Mouse (Mus musculus): Measurements from ENCODE around the gene Man1b1. TPM values are rescaled to one million over a fixed set of nuclear protein-coding genes. Genes with fewer than 3 reads are reported as not detected.

Man1b1 gene
- polyA plus RNA-seq, 1 experiment from 2014 or later = 75.8 TPM

- H3K27ac ChIP-seq = no peak overlapping the region
- no peak overlapping the region for H3K4me2 ChIP-seq (replicated peaks)
- H3K9me3 ChIP-seq = no peaks in the 10 kb centered on the region
- H3K4me3 ChIP-seq = no peak overlapping the region
- ATAC-seq (ENCODE audit: insufficient number of reproducible peaks, insufficient read depth, low FRiP score, low TSS enrichment) = no peak
- H3K4me1 ChIP-seq = peaks cover 19% of the 10 kb centered on the region; the same call in 1 of the 2 replicates
- 90% methylated on average over 7 of the region's 7 CpGs for WGBS
- peaks cover 91% of the 10 kb centered on the region for H3K27me3 ChIP-seq
- no peak overlapping the region for H3K9ac ChIP-seq
- H3K36me3 ChIP-seq = no peaks in the 10 kb centered on the region
Measured at GRCm38 (mm10) chr2:25398065-25398464, 65.9 kb downstream of the Man1b1 start.

- Histone ChIP-seq H3K4me3 (no peak within 1 kb of the TSS), H3K9ac (no peak within 1 kb of the TSS), H3K27ac (no peak within 1 kb of the TSS), H3K9me3 (no peaks in the 10 kb centered on the region), H3K27me3 (peaks cover 100% of the 10 kb centered on the region), H3K4me1 (peaks cover 19% of the 10 kb centered on the region; the same call in 1 of the 2 replicates), H3K4me2 (replicated peaks) (no peak within 1 kb of the TSS), H3K36me3 (no peaks in the 10 kb centered on the region)
- WGBS = 61% methylated on average over 8 of the region's 8 CpGs
- ATAC-seq (ENCODE audit: insufficient number of reproducible peaks, insufficient read depth, low FRiP score, low TSS enrichment) = no peak
Measured at GRCm38 (mm10) chr2:25399051-25399450, 66.9 kb downstream of the Man1b1 start, which contains the start of gene Npdc1. TSS of gene Npdc1 (plus strand) at chr2:25399351.

GRCm38 (mm10) chr2:25400291-25400690 is 68.2 kb downstream of the Man1b1 start:
- Histone ChIP-seq H3K27me3 (peaks cover 96% of the 10 kb centered on the region), H3K4me2 (replicated peaks) (peak overlapping the region; percentile 27), H3K27ac (no peak overlapping the region), H3K36me3 (no peaks in the 10 kb centered on the region), H3K4me3 (no peak overlapping the region), H3K9me3 (no peaks in the 10 kb centered on the region), H3K4me1 (peaks cover 12% of the 10 kb centered on the region; the same call in 1 of the 2 replicates), H3K9ac (no peak overlapping the region)
- ATAC-seq (ENCODE audit: insufficient number of reproducible peaks, insufficient read depth, low FRiP score, low TSS enrichment) = no peak
- whole genome bisulfite sequencing = 16% methylated on average over 16 of the region's 16 CpGs

GRCm38 (mm10) chr2:25400764-25401163 is 68.6 kb downstream of the Man1b1 start:
- Histone ChIP-seq H3K9ac (no peak overlapping the region), H3K27ac (no peak overlapping the region), H3K36me3 (no peaks in the 10 kb centered on the region), H3K4me1 (peaks cover 9% of the 10 kb centered on the region; the same call in 1 of the 2 replicates), H3K4me3 (no peak overlapping the region), H3K27me3 (peaks cover 91% of the 10 kb centered on the region), H3K9me3 (no peaks in the 10 kb centered on the region), H3K4me2 (replicated peaks) (peak overlapping the region; percentile 27)
- WGBS = 2% methylated on average over 17 of the region's 17 CpGs
- no peak for ATAC-seq (ENCODE audit: insufficient number of reproducible peaks, insufficient read depth, low FRiP score, low TSS enrichment)

Other genes starting within 250 kb of the Man1b1 start
- gene Noxa1, start 237.2 kb upstream of the Man1b1 start, polyA plus RNA-seq (2016; fragmentation: Nextera tagmentation; extraction: Ambion mirVana) = 0.19 TPM in 1 of 2 replicates, not detected in the other
- gene Nrarp, start 151.6 kb upstream of the Man1b1 start, polyA plus RNA-seq (2016; fragmentation: Nextera tagmentation; extraction: Ambion mirVana) = 21.3 and 24.7 TPM in 2 replicates
- gene Tor4a, start 135.5 kb upstream of the Man1b1 start, polyA plus RNA-seq (2016; fragmentation: Nextera tagmentation; extraction: Ambion mirVana) = 3.1 and 3.9 TPM in 2 replicates
- gene Nelfb, start 120.8 kb upstream of the Man1b1 start, polyA plus RNA-seq (2016; fragmentation: Nextera tagmentation; extraction: Ambion mirVana) = 119 and 121 TPM in 2 replicates
- gene Stpg3, start 117.7 kb upstream of the Man1b1 start, polyA plus RNA-seq (2016; fragmentation: Nextera tagmentation; extraction: Ambion mirVana) = not detected in 2 replicates
- gene Fam166a, start 113.6 kb upstream of the Man1b1 start, polyA plus RNA-seq (2016; fragmentation: Nextera tagmentation; extraction: Ambion mirVana) = 1.1 TPM in 1 of 2 replicates, not detected in the other
- 443 and 449 TPM in 2 replicates for gene Tubb4b, start 107.6 kb upstream of the Man1b1 start, polyA plus RNA-seq (2016; fragmentation: Nextera tagmentation; extraction: Ambion mirVana)
- not detected in 2 replicates for gene Slc34a3, start 98.0 kb upstream of the Man1b1 start, polyA plus RNA-seq (2016; fragmentation: Nextera tagmentation; extraction: Ambion mirVana)
- not detected in 2 replicates for gene Rnf224, start 95.6 kb upstream of the Man1b1 start, polyA plus RNA-seq (2016; fragmentation: Nextera tagmentation; extraction: Ambion mirVana)
- 8.6 and 9.4 TPM in 2 replicates for gene Rnf208, start 90.1 kb upstream of the Man1b1 start, polyA plus RNA-seq (2016; fragmentation: Nextera tagmentation; extraction: Ambion mirVana)
- gene Cysrt1, start 89.9 kb upstream of the Man1b1 start, polyA plus RNA-seq (2016; fragmentation: Nextera tagmentation; extraction: Ambion mirVana) = not detected in 2 replicates
- gene AL732309.1, start 85.5 kb upstream of the Man1b1 start, polyA plus RNA-seq (2016; fragmentation: Nextera tagmentation; extraction: Ambion mirVana) = 3.8 and 4.2 TPM in 2 replicates
- 21.6 and 23.6 TPM in 2 replicates for gene Tmem203, start 76.9 kb upstream of the Man1b1 start, polyA plus RNA-seq (2016; fragmentation: Nextera tagmentation; extraction: Ambion mirVana)
- gene Tprn, start 69.7 kb upstream of the Man1b1 start, polyA plus RNA-seq (2016; fragmentation: Nextera tagmentation; extraction: Ambion mirVana) = 9.7 TPM in 2 replicates
- 218 and 231 TPM in 2 replicates for gene Ssna1, start 59.9 kb upstream of the Man1b1 start, polyA plus RNA-seq (2016; fragmentation: Nextera tagmentation; extraction: Ambion mirVana)
- 154 and 155 TPM in 2 replicates for gene Anapc2, start 59.9 kb upstream of the Man1b1 start, polyA plus RNA-seq (2016; fragmentation: Nextera tagmentation; extraction: Ambion mirVana)
- gene Tmem210, start 44.2 kb upstream of the Man1b1 start, polyA plus RNA-seq (2016; fragmentation: Nextera tagmentation; extraction: Ambion mirVana) = not detected in 2 replicates
- not detected in 2 replicates for gene Lrrc26, start 42.4 kb upstream of the Man1b1 start, polyA plus RNA-seq (2016; fragmentation: Nextera tagmentation; extraction: Ambion mirVana)
- 1.0 and 1.9 TPM in 2 replicates for gene Grin1, start 13.2 kb upstream of the Man1b1 start, polyA plus RNA-seq (2016; fragmentation: Nextera tagmentation; extraction: Ambion mirVana)
- 25.0 and 27.0 TPM in 2 replicates for gene Dpp7, start 24.0 kb downstream of the Man1b1 start, polyA plus RNA-seq (2016; fragmentation: Nextera tagmentation; extraction: Ambion mirVana)
- gene Uap1l1, start 33.3 kb downstream of the Man1b1 start, polyA plus RNA-seq (2016; fragmentation: Nextera tagmentation; extraction: Ambion mirVana) = 7.9 and 8.9 TPM in 2 replicates
- gene Sapcd2, start 40.0 kb downstream of the Man1b1 start, polyA plus RNA-seq (2016; fragmentation: Nextera tagmentation; extraction: Ambion mirVana) = 51.4 and 51.6 TPM in 2 replicates
- gene Entpd2, start 63.5 kb downstream of the Man1b1 start, polyA plus RNA-seq (2016; fragmentation: Nextera tagmentation; extraction: Ambion mirVana) = 0.41 and 0.42 TPM in 2 replicates
- 47.7 and 60.0 TPM in 2 replicates for gene Npdc1, start 67.0 kb downstream of the Man1b1 start, polyA plus RNA-seq (2016; fragmentation: Nextera tagmentation; extraction: Ambion mirVana)
- not detected in 2 replicates for gene Fut7, start 90.9 kb downstream of the Man1b1 start, polyA plus RNA-seq (2016; fragmentation: Nextera tagmentation; extraction: Ambion mirVana)
- gene Abca2, start 96.4 kb downstream of the Man1b1 start, polyA plus RNA-seq (2016; fragmentation: Nextera tagmentation; extraction: Ambion mirVana) = 4.8 and 5.2 TPM in 2 replicates
- gene Clic3, start 124.5 kb downstream of the Man1b1 start, polyA plus RNA-seq (2016; fragmentation: Nextera tagmentation; extraction: Ambion mirVana) = 1.4 and 1.8 TPM in 2 replicates
- gene Paxx, start 128.8 kb downstream of the Man1b1 start, polyA plus RNA-seq (2016; fragmentation: Nextera tagmentation; extraction: Ambion mirVana) = 28.6 and 28.9 TPM in 2 replicates
- gene Ptgds, start 137.7 kb downstream of the Man1b1 start, polyA plus RNA-seq (2016; fragmentation: Nextera tagmentation; extraction: Ambion mirVana) = 0.70 and 0.96 TPM in 2 replicates
- gene Lcn12, start 161.6 kb downstream of the Man1b1 start, polyA plus RNA-seq (2016; fragmentation: Nextera tagmentation; extraction: Ambion mirVana) = not detected in 2 replicates
- 81.8 and 82.8 TPM in 2 replicates for gene Fbxw5, start 168.4 kb downstream of the Man1b1 start, polyA plus RNA-seq (2016; fragmentation: Nextera tagmentation; extraction: Ambion mirVana)
- gene C8g, start 169.4 kb downstream of the Man1b1 start, polyA plus RNA-seq (2016; fragmentation: Nextera tagmentation; extraction: Ambion mirVana) = 6.3 and 6.4 TPM in 2 replicates
- 37.7 and 37.8 TPM in 2 replicates for gene Traf2, start 214.6 kb downstream of the Man1b1 start, polyA plus RNA-seq (2016; fragmentation: Nextera tagmentation; extraction: Ambion mirVana)
- gene Edf1, start 225.5 kb downstream of the Man1b1 start, polyA plus RNA-seq (2016; fragmentation: Nextera tagmentation; extraction: Ambion mirVana) = 310 and 331 TPM in 2 replicates
- gene Mamdc4, start 242.5 kb downstream of the Man1b1 start, polyA plus RNA-seq (2016; fragmentation: Nextera tagmentation; extraction: Ambion mirVana) = 4.2 and 10.1 TPM in 2 replicates
- gene Phpt1, start 242.9 kb downstream of the Man1b1 start, polyA plus RNA-seq (2016; fragmentation: Nextera tagmentation; extraction: Ambion mirVana) = 156 and 177 TPM in 2 replicates
- gene Ajm1, start 249.4 kb downstream of the Man1b1 start, polyA plus RNA-seq (2016; fragmentation: Nextera tagmentation; extraction: Ambion mirVana) = 0.20 and 0.24 TPM in 2 replicates

All from embryonic facial prominence, embryonic 12.5 days (tissue).